Mouse (Mus musculus) left cerebral cortex, adult 18-20 months (tissue): ENCODE measurements around the gene Tmem108. TPM values are rescaled to one million over a fixed set of nuclear protein-coding genes. Genes with fewer than 3 reads are reported as not detected.
"Not testable (repeated sequence)": the region's sequence is repeated elsewhere in the genome, so short reads cannot be mapped to it uniquely, and the experiment has no call there.

Source experiments
- DNase-seq, 2 experiments: peaks; one replicate each; pipeline ENCODE4 v3.0.0; 2021 to 2022; ENCODE audit warnings: low spot score in 2 of 2, mixed read lengths in 1 of 2
- total RNA-seq, 2 experiments: library from RNA; stranded (reverse); gene quantifications; 2 replicates each; pipeline ENCODE4 v1.2.3; 2021

The Tmem108 gene
- total RNA-seq, 2 experiments from 2014 or later = 23.7 to 25.9 TPM

DNA sequence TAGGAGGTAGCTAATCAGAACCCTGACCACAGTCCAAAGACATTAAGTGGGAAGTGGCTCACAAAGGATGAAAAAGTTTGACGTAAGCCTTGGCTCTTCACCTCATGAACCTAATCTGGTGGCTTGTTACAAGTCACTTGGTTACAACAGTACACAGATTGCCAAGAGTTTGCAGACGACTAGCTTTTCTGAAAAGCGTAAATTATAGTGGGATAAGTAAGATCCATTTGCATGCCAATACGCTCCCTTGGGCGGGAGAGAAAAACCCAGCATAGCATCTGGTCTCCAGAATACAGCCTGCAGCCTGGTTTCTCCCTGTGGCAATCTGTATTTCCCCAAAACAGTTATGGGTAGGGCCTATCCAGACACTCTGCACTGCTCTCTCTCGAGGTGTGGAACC, 74.5 kb downstream of the Tmem108 start:
- no peak for DNase-seq

DNA sequence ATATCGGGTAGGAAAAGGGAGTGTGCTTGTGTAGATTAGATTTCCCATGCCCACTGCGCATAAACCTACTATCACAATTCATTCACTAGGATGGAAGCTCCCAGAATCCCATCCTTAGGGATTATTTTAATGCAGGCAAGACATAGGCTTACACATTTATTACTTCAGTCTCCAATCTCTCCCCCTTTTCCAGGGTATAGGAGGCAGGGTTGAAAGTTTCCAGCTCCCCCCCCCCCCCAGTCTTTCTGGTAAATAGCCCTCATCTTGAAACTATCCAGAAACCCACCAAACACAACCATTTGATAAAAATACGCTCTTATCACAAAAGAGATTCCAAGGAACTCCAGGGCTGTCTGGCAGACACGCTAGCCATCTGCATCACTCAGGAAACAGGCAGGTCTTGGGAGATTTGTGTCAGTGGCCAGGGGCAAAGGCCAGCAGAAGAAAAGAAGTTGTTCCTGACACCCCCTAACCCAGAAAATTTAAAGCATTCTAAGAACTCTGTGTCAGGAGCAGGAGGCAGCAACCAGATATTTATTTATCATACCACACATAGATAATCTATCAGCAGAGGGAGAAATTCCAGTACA, 79.8 kb downstream of the Tmem108 start:
- DNase-seq = no peak

DNA sequence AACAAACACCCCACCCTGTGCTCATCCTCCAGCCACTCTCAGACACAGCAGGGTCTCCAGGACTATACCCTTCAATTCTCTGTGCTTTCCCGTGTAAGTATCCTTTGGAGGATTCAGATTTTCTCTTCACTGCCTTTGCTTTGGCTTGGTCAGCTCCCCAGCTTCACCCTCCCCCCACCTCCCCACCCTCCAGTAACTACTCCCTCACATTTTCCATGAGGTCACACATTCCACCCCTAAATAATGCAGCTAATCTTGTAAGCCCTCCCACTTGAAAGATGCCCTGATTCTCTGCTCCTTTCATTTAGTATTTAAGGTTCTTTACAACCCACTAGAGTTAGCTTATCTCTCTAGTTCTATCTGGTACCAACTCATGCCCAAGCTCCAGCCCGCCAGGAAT, 82.4 kb downstream of the Tmem108 start:
- no peak for DNase-seq

- DNase-seq = no peak
Observed at GRCm38 (mm10) chr9:103678531-103679060, 83.0 kb downstream of the Tmem108 start.

DNA sequence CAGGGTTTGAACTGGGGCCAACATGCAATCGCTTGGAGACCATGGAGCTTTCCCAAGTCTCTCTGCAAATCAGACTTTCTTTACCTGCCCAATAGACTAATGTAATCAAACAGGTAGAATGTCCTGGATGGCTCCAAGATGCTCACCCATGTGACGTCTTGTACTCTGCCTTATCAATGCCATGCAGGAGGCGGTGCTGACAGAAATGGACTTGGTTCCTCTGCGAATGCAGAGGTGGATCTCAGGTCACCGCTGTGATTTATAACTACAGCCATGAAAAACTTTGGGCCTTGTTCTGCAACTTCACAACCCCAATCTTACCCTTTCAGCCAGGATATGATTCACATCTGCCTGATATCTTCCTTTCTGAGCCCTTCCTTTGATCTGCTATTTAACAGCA, 83.8 kb downstream of the Tmem108 start:
- DNase-seq = no peak

GRCm38 (mm10) chr9:103675721-103676480, 85.7 kb downstream of the Tmem108 start:
- DNase-seq = no peak

DNA sequence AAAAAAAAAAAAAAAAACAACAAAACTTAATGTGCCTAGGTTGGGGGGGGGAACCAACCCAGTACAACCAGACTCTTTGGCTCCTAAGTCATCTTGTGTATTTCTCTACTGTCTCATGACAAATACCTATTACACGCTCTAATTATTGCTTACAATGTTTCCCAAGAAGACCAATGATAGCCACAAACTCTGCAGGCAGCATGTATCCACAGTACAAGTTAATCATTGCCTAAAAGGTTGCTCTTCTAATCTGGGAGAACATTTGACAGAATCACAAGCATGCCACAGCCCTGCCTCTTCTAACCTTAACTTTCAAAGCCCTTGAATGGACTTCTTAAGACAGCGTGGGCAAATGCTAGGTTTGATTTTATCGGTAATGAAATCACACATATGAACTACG, 88.8 kb downstream of the Tmem108 start:
- DNase-seq = no peak

- DNase-seq = not testable (repeated sequence)
Observed at GRCm38 (mm10) chr9:103670592-103671113, 91.0 kb downstream of the Tmem108 start.

GRCm38 (mm10) chr9:103668830-103669229, 92.8 kb downstream of the Tmem108 start:
- DNase-seq = no peak

DNA sequence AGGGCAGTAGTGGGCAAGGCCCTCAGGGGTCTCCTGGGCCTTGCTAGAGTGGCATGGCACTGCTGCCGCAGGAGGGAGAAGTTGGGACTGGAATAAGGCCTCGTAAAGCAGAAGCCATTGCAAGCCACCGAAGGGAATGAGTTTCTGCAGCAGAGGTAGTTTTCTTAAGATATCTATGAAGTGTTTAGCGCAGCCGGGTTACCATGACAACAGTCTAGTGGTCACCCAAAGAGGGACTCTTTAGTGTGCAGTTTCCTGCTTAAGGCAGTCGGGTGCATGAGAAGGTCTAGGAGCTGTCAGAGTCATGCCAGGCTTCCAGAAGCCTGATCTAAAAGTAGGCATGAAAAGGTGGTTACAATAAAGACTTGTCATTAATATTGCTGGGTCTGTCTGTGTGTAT, 95.8 kb downstream of the Tmem108 start:
- no peak for DNase-seq

DNA sequence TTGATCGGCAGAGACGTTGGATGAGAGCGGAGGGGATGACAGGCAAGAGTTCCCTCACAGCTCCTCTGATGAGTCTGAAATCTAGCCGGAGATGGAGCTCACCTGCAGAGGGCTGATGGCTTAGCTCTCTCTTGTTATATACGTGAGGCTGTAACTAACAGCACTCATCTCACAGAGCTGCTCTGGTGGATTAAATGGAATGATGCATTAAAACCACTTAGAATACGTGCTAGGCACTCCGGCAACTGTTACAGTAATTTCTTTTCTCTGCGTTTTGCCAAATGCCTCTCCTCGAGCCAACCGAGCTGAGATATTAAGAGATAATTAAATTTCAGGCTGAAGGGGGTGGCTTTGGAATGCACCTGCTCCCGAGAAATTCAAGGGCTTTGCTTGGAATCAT, 97.5 kb downstream of the Tmem108 start:
- no peak for DNase-seq

GRCm38 (mm10) chr9:103661873-103662272, 99.8 kb downstream of the Tmem108 start:
- DNase-seq = no peak

DNA sequence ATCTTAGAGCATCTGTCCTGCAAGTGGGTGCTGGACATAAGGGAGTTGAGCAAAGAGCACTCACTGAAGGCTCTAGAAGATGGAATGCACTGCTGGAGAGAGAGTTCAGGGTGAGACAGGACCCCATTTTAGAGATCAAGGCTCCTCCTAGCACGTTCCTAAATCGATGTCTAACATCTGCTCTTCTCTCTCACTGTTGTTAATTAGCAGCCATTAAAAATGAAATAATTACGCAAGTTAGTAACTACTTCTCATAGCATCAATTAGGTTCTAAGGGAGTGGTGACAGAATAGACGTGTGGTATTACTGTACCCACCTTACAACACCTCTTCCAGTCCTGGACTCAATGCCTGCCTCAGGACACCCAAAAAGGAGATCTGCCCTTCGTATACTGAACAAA, 103.7 kb downstream of the Tmem108 start:
- no peak for DNase-seq

- DNase-seq = no peak
Observed at GRCm38 (mm10) chr9:103657183-103657975, 104.3 kb downstream of the Tmem108 start.

GRCm38 (mm10) chr9:103653995-103654587, 107.5 kb downstream of the Tmem108 start:
- DNase-seq = no peak

DNA sequence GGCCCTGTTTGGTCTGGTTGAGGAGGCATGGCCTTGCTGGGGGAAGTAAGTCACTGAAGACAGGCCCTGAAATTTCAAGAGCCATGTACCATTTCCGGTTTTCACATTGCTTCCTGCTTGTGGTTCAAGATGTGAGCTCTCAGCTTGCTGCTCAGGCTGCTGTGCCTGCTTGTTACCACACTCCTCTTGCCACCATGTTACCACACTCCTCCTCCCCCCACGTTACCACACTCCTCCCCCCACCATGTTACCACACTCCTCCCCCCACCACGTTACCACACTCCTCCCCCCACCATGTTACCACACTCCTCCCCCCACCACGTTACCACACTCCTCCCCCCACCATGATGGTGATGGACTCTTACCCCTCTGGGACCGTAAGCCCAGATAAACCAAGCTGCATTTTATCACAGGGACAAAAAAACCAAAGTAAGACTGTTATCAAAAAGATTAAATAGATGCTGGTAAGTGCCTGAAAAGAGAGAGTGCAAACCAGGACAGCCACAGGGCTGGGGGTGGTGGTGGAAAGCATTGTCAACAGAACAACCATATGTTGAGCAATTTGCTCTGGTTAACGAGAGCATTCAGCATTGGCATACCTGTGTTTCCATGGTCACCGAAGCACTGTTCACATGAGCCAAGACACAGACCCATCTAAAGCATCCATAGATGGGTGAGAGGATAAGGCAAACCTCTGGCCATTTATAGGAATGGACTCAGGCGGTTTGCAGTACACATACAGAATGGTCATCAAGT, 109.3 kb downstream of the Tmem108 start:
- DNase-seq = peak in 1 of 2 experiments; percentile 16

GRCm38 (mm10) chr9:103646605-103647004, 115.0 kb downstream of the Tmem108 start:
- no peak for DNase-seq

GRCm38 (mm10) chr9:103645724-103646123, 115.9 kb downstream of the Tmem108 start:
- DNase-seq = no peak

GRCm38 (mm10) chr9:103642300-103642699, 119.3 kb downstream of the Tmem108 start:
- DNase-seq = no peak

DNA sequence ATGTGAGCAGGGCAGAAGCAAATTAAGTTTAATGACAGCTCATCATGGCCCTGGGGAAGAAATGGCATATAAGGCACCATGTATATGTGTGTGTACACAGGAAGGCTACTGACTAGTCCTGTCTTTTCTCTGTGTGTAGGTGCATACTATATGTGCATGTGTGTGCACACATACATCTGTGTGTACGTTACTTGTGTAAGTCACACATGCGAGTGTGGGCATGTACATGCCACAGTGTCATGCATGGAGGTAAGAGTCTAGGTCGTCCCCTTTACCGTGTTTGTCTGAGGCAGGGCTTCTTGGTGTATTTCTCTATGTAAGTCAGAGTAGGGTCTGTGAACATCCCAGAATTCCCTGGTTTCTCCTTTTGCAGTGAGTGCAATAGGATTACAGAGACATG, 120.3 kb downstream of the Tmem108 start:
- DNase-seq = no peak
